Mouse (Mus musculus) liver, adult 2 months (tissue): ENCODE results near the gene Snph. TPM values are rescaled to one million over a fixed set of nuclear protein-coding genes. Genes with fewer than 3 reads are reported as not detected.

Source experiments
- DNase-seq: peaks from one replicate; pipeline ENCODE4 v3.0.0-alpha.2; 2011; ENCODE audit warnings: low read depth, low spot score; ENCODE audit errors: extremely low read depth
- H3K27ac ChIP-seq: fragments of 200-500 bp; replicated peaks from 2 replicates; pipeline ENCODE4 v1.5.1; 2012; ENCODE audit warnings: low read depth, mild to moderate bottlenecking, control low read depth, inconsistent platforms, low read length; ENCODE audit not compliant: insufficient read depth
- H3K27me3 ChIP-seq: fragments of 200-500 bp; 2 replicates; pipeline ENCODE4 v1.6.1; 2012; ENCODE audit warnings: mild to moderate bottlenecking, moderate library complexity, low read length, inconsistent platforms; ENCODE audit not compliant: control insufficient read depth, insufficient read depth
- H3K36me3 ChIP-seq: fragments of 200-500 bp; 2 replicates; pipeline ENCODE4 v1.6.1; 2012; ENCODE audit warnings: low read length, inconsistent platforms; ENCODE audit not compliant: control insufficient read depth, insufficient read depth
- H3K4me1 ChIP-seq: fragments of 200-500 bp; 2 replicates; pipeline ENCODE4 v1.6.1; 2011; ENCODE audit warnings: low read length; ENCODE audit not compliant: control insufficient read depth, insufficient read depth
- H3K4me3 ChIP-seq: fragments of 200-500 bp; 2 replicates; pipeline ENCODE4 v1.5.1; 2011; ENCODE audit warnings: low read depth, mild to moderate bottlenecking, control low read depth, low read length, moderate library complexity; ENCODE audit not compliant: insufficient read depth
- H3K79me2 ChIP-seq: fragments of 200-500 bp; 2 replicates; pipeline ENCODE4 v1.6.1; 2012; ENCODE audit warnings: inconsistent platforms, mild to moderate bottlenecking, low read length, moderate library complexity; ENCODE audit not compliant: control insufficient read depth, insufficient read depth
- H3K9ac ChIP-seq: fragments of 200-500 bp; 2 replicates; pipeline ENCODE4 v1.6.1; 2012; ENCODE audit warnings: low read depth, mild to moderate bottlenecking, control low read depth, inconsistent platforms, low read length
- CTCF ChIP-seq: fragments of 200-500 bp; IDR thresholded peaks from 2 replicates; pipeline ENCODE4 v1.5.1; 2011; ENCODE audit warnings: low read depth, low read length, control low read depth
- POLR2A ChIP-seq: fragments of 200-500 bp; IDR thresholded peaks from 2 replicates; pipeline ENCODE4 v1.6.1; 2011; ENCODE audit warnings: low read length, control low read depth; ENCODE audit not compliant: insufficient read depth; ENCODE audit errors: extremely low read depth
- WGBS: fragments of 180-500 bp; shearing (Covaris S2); methylation state at CpG from one replicate; pipeline ENCODE4 v1.1.7; 2018; 5-methylcytosine and 5-hydroxymethylcytosine counted together
- polyA plus RNA-seq: library from polyadenylated mRNA; depleted of rRNA; stranded (reverse); fragments of >200 nt; gene quantifications from 2 replicates; pipeline ENCODE4 v1.2.3, GENCODE M21; 2012
- total RNA-seq: library from RNA; depleted of rRNA; stranded (reverse); fragments of >200 nt; gene quantifications from 2 replicates; pipeline ENCODE4 v1.2.3, GENCODE M21; 2014

Snph gene
- total and polyA plus RNA-seq, 2 experiments, result 0.09 TPM; not detected in 1

DNA sequence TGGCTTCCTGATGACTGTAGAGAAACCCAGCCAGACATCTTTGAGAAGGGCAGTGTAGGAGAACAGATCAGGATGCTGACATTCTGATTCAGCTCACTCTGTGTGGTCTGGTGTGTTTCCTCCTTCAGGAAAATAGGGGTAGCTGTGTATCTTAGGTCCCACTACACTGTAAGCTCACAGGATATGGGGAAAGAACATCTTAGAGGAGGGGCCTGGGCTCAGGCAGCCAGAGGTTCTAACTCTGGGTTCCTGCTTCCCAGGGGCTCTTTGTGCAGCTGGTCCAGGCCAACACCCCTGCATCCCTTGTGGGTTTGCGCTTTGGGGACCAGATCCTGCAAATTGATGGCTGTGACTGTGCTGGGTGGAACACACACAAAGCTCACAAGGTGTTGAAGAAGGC is 45.6 kb downstream of the Snph start:
- Histone ChIP-seq H3K4me3 (no peak overlapping the region), H3K79me2 (no peaks in the 10 kb centered on the region), H3K36me3 (no peaks in the 10 kb centered on the region), H3K27ac (no peak overlapping the region), H3K4me1 (no peaks in the 10 kb centered on the region), H3K9ac (no peak overlapping the region), H3K27me3 (no peaks in the 10 kb centered on the region)
- TF ChIP-seq POLR2A (no peak), CTCF (no peak)
- no peak for DNase-seq
- WGBS, result 80% methylated on average over 1 of the region's 1 CpGs

DNA sequence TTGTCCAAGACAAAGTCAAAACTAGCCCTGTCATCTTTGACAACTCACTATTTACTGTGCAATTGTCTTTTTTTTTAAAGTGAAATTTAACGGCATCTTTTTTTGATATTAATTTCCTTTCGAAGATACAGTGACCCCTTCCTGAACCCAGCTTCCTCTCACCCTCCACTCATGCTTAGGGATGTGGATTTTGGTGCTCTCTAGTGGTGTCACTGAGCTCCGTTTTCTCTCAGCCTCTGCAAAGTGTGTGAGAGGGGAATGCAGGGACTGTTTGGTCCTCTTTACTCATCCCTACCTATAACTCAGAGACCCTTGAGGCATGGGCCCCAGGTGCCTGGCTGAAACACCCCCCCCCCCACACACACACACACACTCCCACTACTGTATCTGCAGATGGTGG is 46.5 kb downstream of the Snph start:
- no peak for TF ChIP-seq POLR2A
- TF ChIP-seq CTCF, result peak; percentile 42
- WGBS, result 47% methylated on average over 3 of the region's 3 CpGs
- no peak overlapping the region for H3K4me3 ChIP-seq
- no peaks in the 10 kb centered on the region for H3K36me3 ChIP-seq
- no peaks in the 10 kb centered on the region for H3K4me1 ChIP-seq
- H3K27ac ChIP-seq, result no peak overlapping the region
- no peaks in the 10 kb centered on the region for H3K79me2 ChIP-seq
- no peak for DNase-seq
- H3K27me3 ChIP-seq, result no peaks in the 10 kb centered on the region
- no peak overlapping the region for H3K9ac ChIP-seq

DNA sequence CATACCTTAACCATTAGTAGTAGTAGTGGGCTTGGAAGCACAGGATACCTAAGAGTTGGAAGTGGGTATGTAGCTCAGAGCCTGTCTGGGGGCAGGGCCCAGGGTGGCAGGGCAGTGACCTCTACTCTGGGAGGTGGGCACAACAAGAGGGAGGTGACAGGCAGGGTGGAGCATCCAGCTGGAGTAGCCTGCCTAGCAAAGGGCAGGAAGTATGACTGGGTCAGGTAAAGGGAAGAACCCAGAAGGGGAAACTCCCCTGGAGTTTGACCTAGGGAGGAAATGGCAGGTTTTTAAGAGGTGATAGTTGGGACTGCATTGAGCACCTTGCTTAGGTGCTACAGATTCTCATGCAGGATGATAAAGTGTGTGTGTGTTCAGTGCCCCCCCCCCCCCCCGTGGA is 51.4 kb downstream of the Snph start:
- Histone ChIP-seq H3K4me1 (peaks cover 3% of the 10 kb centered on the region; the same call in 1 of the 2 replicates), H3K79me2 (no peaks in the 10 kb centered on the region), H3K27ac (no peak overlapping the region), H3K9ac (no peak overlapping the region), H3K27me3 (no peaks in the 10 kb centered on the region), H3K36me3 (no peaks in the 10 kb centered on the region), H3K4me3 (no peak overlapping the region)
- TF ChIP-seq CTCF, result no peak
- no peak for DNase-seq
- 39% methylated on average over 1 of the region's 1 CpGs for WGBS

DNA sequence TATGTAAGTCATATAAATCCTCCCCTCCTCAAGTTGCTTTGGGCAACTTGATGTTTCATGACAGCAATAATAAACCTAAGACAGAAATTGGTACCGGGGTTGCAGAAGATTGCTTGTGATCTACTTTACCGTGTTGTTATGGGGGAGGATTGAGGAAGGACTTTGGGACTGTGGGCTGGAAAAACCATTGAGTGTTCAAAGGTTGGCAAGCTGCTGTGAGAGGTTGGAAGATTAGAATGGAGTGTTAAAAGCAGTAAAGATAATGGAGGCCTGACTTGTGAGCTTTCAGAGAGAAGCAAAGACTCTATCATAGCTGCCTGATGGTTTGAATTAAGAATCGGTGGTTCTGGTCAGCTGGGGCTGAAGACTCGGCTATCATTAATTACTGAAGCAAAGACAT is 53.2 kb downstream of the Snph start:
- no peak for DNase-seq
- Histone ChIP-seq H3K79me2 (no peaks in the 10 kb centered on the region), H3K36me3 (no peaks in the 10 kb centered on the region), H3K27me3 (no peaks in the 10 kb centered on the region), H3K27ac (no peak overlapping the region), H3K4me1 (peaks cover 6% of the 10 kb centered on the region), H3K4me3 (no peak overlapping the region), H3K9ac (no peak overlapping the region)
- WGBS, result 77% methylated on average over 4 of the region's 4 CpGs
- TF ChIP-seq POLR2A (no peak), CTCF (no peak)

DNA sequence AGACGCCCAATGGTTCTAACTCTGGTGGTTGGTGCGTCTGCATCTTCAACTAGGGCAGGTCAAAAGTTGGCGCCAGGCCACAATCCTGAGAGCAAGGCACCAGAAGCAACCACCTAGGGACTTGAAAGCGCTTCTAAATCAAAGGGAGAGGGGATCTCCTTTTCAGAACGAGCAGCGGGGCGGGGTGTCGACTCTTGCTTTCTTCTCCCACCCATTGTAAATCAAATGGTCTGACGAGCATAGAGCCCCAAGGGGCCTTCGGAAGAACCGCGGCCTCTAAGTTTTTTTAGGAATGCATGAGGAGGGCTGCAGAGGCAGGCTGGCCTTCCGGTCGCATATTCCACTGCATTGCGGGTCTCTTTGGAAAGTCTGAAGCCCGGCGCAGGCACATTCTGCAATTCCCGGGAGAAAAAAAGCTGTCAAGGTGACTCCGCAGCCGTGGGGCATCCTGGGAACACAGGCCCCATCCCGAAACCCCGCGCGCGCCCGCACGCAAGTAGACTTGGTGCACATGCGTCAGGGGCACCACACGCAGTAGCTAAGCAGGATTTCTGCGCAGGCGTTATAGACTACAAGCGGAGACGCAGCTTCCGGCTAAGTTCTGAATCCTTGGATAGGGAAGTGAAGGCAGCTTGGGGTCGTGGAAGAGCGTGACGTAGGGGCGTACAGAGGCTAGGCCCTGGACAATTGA is 56.5 kb downstream of the Snph start:
- TF ChIP-seq POLR2A, result 0 out of 2 replicates have a peak, but pooled peaks have one; percentile 33
- TF ChIP-seq CTCF, result no peak
- peak overlapping the region; percentile 40 for H3K9ac ChIP-seq
- no peaks in the 10 kb centered on the region for H3K27me3 ChIP-seq
- DNase-seq, result peak; percentile 59
- peaks cover 8% of the 10 kb centered on the region for H3K4me1 ChIP-seq
- no peak overlapping the region for H3K27ac ChIP-seq
- no peaks in the 10 kb centered on the region for H3K36me3 ChIP-seq
- H3K4me3 ChIP-seq, result peak overlapping the region; percentile 47
- 4% methylated on average over 38 of the region's 38 CpGs for WGBS
- no peaks in the 10 kb centered on the region for H3K79me2 ChIP-seq

DNA sequence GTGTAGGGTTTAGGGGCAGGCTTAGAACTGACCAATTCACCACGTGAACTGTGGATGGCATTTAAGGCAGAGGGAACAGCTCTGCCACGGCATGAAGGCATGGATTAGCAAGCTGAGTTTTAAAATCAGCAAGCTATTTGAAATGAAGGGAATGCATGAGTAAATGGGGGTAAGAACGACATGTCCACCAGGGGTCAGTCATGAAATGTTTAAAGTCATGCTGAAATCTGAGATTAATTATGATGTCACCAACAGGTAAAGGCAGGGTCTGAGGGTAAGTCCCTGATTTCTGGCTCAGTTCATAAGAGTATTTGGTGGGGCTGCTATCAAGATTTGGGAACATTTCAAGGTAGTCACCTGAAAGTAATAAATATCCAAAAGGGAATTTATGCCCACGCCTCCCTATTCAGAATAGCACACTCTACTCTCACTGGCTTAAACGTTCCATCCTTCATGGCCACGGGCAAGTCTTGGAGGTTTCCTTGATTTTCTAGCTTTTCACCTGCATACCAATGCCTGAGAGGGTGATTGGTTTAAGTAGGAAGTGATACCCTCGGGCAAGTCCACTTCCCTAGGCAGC is 57.2 kb downstream of the Snph start:
- Histone ChIP-seq H3K27me3 (no peaks in the 10 kb centered on the region), H3K4me1 (peaks cover 8% of the 10 kb centered on the region), H3K36me3 (no peaks in the 10 kb centered on the region), H3K27ac (no peak overlapping the region), H3K9ac (no peak overlapping the region), H3K79me2 (no peaks in the 10 kb centered on the region), H3K4me3 (no peak overlapping the region)
- peak; percentile 16 for DNase-seq
- WGBS, result 38% methylated on average over 7 of the region's 7 CpGs
- TF ChIP-seq POLR2A, result no peak
- TF ChIP-seq CTCF, result 0 out of 2 replicates have a peak, but pooled peaks have one; percentile 11
